Mouse (Mus musculus) spleen, adult 2 months (tissue): ENCODE data around the gene Mmab.

Experiments used
- CTCF ChIP-seq: fragments of 200-500 bp; IDR thresholded peaks from 2 replicates; pipeline ENCODE4 v1.5.1; 2011; ENCODE audit warnings: mild to moderate bottlenecking, inconsistent platforms; ENCODE audit not compliant: insufficient read depth, insufficient read length, insufficient replicate concordance; ENCODE audit errors: extremely low read depth
- POLR2A ChIP-seq: fragments of 200-500 bp; IDR thresholded peaks from 2 replicates; pipeline ENCODE4 v1.6.1; 2011; ENCODE audit warnings: low read depth, low read length, inconsistent platforms

GRCm38 (mm10) chr5:114413067-114413735, 30.7 kb downstream of the Mmab start:
- TF ChIP-seq POLR2A (no peak), CTCF (no peak)
